Mouse (Mus musculus) heart, postnatal 0 days (tissue): ENCODE measurements at regions not wholly inside any gene's neighbourhood (a gene's known extent, or its start where the extent isn't known, plus 50 kb on each side); places are given as distances from the start of the nearest gene placed in this dataset.

Experiments used
- CTCF ChIP-seq: IDR thresholded peaks from 2 replicates; pipeline ENCODE4 v1.5.1; 2016; ENCODE audit warnings: antibody characterized with exemption, control low read depth, low read depth
- EP300 ChIP-seq: IDR thresholded peaks from 2 replicates; pipeline ENCODE4 v1.6.1; 2016; ENCODE audit warnings: antibody characterized with exemption, low read depth

DNA sequence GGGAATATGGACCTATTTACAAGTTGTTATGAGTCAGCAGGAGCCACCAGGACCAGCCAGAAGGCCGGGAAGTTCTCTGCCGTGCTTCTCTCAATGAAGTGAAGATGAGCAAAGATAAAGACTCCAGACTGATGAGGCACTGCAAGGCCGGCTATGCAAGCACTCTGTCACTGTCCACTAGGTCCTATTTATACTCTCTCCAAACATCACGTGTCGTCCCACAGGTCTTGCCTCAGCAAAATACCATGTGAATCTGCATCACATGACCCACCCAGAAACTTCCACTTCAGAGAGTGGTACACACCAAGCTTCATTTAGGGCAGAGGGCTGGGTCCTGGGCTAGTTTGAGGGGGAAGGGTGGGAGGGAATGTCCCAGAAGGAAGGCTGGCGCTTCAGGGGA, 172.3 kb downstream of the Glrx3 start:
- no peak for TF ChIP-seq EP300
- TF ChIP-seq CTCF = no peak
